Mouse (Mus musculus) intestine, embryonic 16.5 days (tissue): ENCODE data around the gene AC131692.1. TPM values are rescaled to one million over a fixed set of nuclear protein-coding genes. Genes with fewer than 3 reads are reported as not detected.

ENCODE experiments used
- ATAC-seq: fragments of 200-750 bp; cut with Nextera tagmentation; 2 replicates; pipeline ENCODE4 v1.8.0; 2017; ENCODE audit warnings: moderate TSS enrichment, moderate library complexity
- H3K27ac ChIP-seq: fragments of 300-500 bp; sonication (generic); 2 replicates; pipeline ENCODE4 v1.5.1; 2014; ENCODE audit warnings: mild to moderate bottlenecking, low read length
- H3K27me3 ChIP-seq: fragments of 300-500 bp; sonication (generic); replicated peaks from 2 replicates; pipeline ENCODE4 v1.6.1; 2014; ENCODE audit warnings: low read length, control low read depth, mixed read lengths; ENCODE audit not compliant: control insufficient read depth, insufficient read depth
- H3K36me3 ChIP-seq: fragments of 300-500 bp; sonication (generic); 2 replicates; pipeline ENCODE4 v1.6.1; 2014; ENCODE audit warnings: low read length, control low read depth; ENCODE audit not compliant: control insufficient read depth, insufficient read depth
- H3K4me1 ChIP-seq: fragments of 300-500 bp; sonication (generic); 2 replicates; pipeline ENCODE4 v1.6.1; 2014; ENCODE audit warnings: low read length, control low read depth, mixed read lengths; ENCODE audit not compliant: control insufficient read depth, insufficient read depth
- H3K4me2 ChIP-seq: fragments of 300-500 bp; sonication (generic); 2 replicates; pipeline ENCODE4 v1.6.1; 2014; ENCODE audit warnings: low read depth, low read length, control low read depth
- H3K4me3 ChIP-seq: fragments of 300-500 bp; sonication (generic); 2 replicates; pipeline ENCODE4 v1.5.1; 2014; ENCODE audit warnings: mild to moderate bottlenecking, low read length
- H3K9ac ChIP-seq: fragments of 300-500 bp; sonication (generic); 2 replicates; pipeline ENCODE4 v1.6.1; 2014; ENCODE audit warnings: low read depth, low read length
- H3K9me3 ChIP-seq: fragments of 300-500 bp; sonication (generic); 2 replicates; pipeline ENCODE4 v1.6.1; 2016; ENCODE audit warnings: low read length, control low read depth; ENCODE audit not compliant: control insufficient read depth
- WGBS: fragments of 180-500 bp; shearing (Covaris S2); extraction: QIAGEN DNeasy Blood & Tissue Kit; methylation state at CpG from one replicate; pipeline ENCODE4 v1.1.7; 2014; 5-methylcytosine and 5-hydroxymethylcytosine counted together
- polyA plus RNA-seq: library from polyadenylated mRNA; unstranded; fragments of >200 nt; fragmentation: Nextera tagmentation; extraction: Ambion mirVana; gene quantifications from 2 replicates; pipeline ENCODE4 v1.2.1, GENCODE M21; 2015

AC131692.1 gene
- 0.28 and 0.29 TPM in 2 replicates for polyA plus RNA-seq

GRCm38 (mm10) chr19:6094119-6094518 is at the start of gene AC131692.1:
AC131692.1 (plus strand) TSS chr19:6094419.
- Histone ChIP-seq H3K9me3 (no peaks in the 10 kb centered on the region), H3K4me1 (no peaks in the 10 kb centered on the region), H3K4me2 (no peak within 1 kb of the TSS), H3K9ac (no peak within 1 kb of the TSS), H3K4me3 (no peak within 1 kb of the TSS), H3K27me3 (no peaks in the 10 kb centered on the region), H3K27ac (no peak within 1 kb of the TSS), H3K36me3 (peaks cover 9% of the 10 kb centered on the region; the same call in 1 of the 2 replicates)
- 85% methylated on average over 7 of the region's 7 CpGs for WGBS
- ATAC-seq, result no peak

- peaks cover 12% of the 10 kb centered on the region for H3K4me1 ChIP-seq
- no peaks in the 10 kb centered on the region for H3K9me3 ChIP-seq
- WGBS, result 11% methylated on average over 20 of the region's 20 CpGs
- peak; percentile 54 for ATAC-seq
- peaks cover 23% of the 10 kb centered on the region for H3K36me3 ChIP-seq
- peak overlapping the region; percentile 80 for H3K4me3 ChIP-seq
- no peaks in the 10 kb centered on the region for H3K27me3 ChIP-seq
- peak overlapping the region; percentile 97 for H3K27ac ChIP-seq
- H3K4me2 ChIP-seq, result peak overlapping the region; percentile 77
- peak overlapping the region; percentile 94 for H3K9ac ChIP-seq
Observed at GRCm38 (mm10) chr19:6045366-6046293, 48.6 kb upstream of the AC131692.1 start.

GRCm38 (mm10) chr19:6046294-6047153 is 47.7 kb upstream of the AC131692.1 start, which contains the start of gene Syvn1:
Syvn1 (plus strand) TSS chr19:6046576.
- Histone ChIP-seq H3K9me3 (no peaks in the 10 kb centered on the region), H3K4me1 (peaks cover 12% of the 10 kb centered on the region), H3K27me3 (no peaks in the 10 kb centered on the region), H3K9ac (peak within 1 kb of the TSS; percentile 94), H3K27ac (peak within 1 kb of the TSS; percentile 99), H3K4me3 (peak within 1 kb of the TSS; percentile 80), H3K4me2 (peak within 1 kb of the TSS; percentile 77), H3K36me3 (peaks cover 31% of the 10 kb centered on the region)
- under 1% methylated on average over 65 of the region's 65 CpGs for WGBS
- peak; percentile 92 for ATAC-seq

GRCm38 (mm10) chr19:6047154-6047898 is 46.9 kb upstream of the AC131692.1 start:
- under 1% methylated on average over 41 of the region's 44 CpGs for WGBS
- no peaks in the 10 kb centered on the region for H3K27me3 ChIP-seq
- no peaks in the 10 kb centered on the region for H3K9me3 ChIP-seq
- ATAC-seq, result peak; percentile 34
- peak overlapping the region; percentile 94 for H3K9ac ChIP-seq
- H3K4me2 ChIP-seq, result peak overlapping the region; percentile 77
- H3K4me1 ChIP-seq, result peaks cover 12% of the 10 kb centered on the region
- peaks cover 35% of the 10 kb centered on the region for H3K36me3 ChIP-seq
- H3K27ac ChIP-seq, result peak overlapping the region; percentile 99
- H3K4me3 ChIP-seq, result peak overlapping the region; percentile 80

- H3K4me3 ChIP-seq, result peak overlapping the region; percentile 80
- WGBS, result 84% methylated on average over 8 of the region's 8 CpGs
- no peaks in the 10 kb centered on the region for H3K9me3 ChIP-seq
- no peak for ATAC-seq
- H3K4me1 ChIP-seq, result peaks cover 12% of the 10 kb centered on the region
- no peak overlapping the region for H3K27ac ChIP-seq
- H3K9ac ChIP-seq, result peak overlapping the region; percentile 94
- no peaks in the 10 kb centered on the region for H3K27me3 ChIP-seq
- peaks cover 38% of the 10 kb centered on the region for H3K36me3 ChIP-seq
- peak overlapping the region; percentile 77 for H3K4me2 ChIP-seq
Observed at GRCm38 (mm10) chr19:6047899-6048166, 46.4 kb upstream of the AC131692.1 start.

GRCm38 (mm10) chr19:6048681-6049410 is 45.4 kb upstream of the AC131692.1 start:
- H3K4me3 ChIP-seq, result no peak overlapping the region
- peaks cover 46% of the 10 kb centered on the region for H3K36me3 ChIP-seq
- H3K27me3 ChIP-seq, result no peaks in the 10 kb centered on the region
- 83% methylated on average over 11 of the region's 11 CpGs for whole genome bisulfite sequencing
- no peak for ATAC-seq
- no peak overlapping the region for H3K27ac ChIP-seq
- no peak overlapping the region for H3K4me2 ChIP-seq
- peak overlapping the region; percentile 94; the same call in 1 of the 2 replicates for H3K9ac ChIP-seq
- H3K4me1 ChIP-seq, result peaks cover 12% of the 10 kb centered on the region
- no peaks in the 10 kb centered on the region for H3K9me3 ChIP-seq

GRCm38 (mm10) chr19:6052516-6052915 is 41.7 kb upstream of the AC131692.1 start:
- ATAC-seq, result no peak
- no peaks in the 10 kb centered on the region for H3K9me3 ChIP-seq
- H3K4me2 ChIP-seq, result no peak overlapping the region
- no peak overlapping the region for H3K9ac ChIP-seq
- no peaks in the 10 kb centered on the region for H3K27me3 ChIP-seq
- WGBS, result 86% methylated on average over 7 of the region's 7 CpGs
- H3K4me3 ChIP-seq, result no peak overlapping the region
- peaks cover 53% of the 10 kb centered on the region for H3K36me3 ChIP-seq
- H3K4me1 ChIP-seq, result peaks cover 20% of the 10 kb centered on the region
- no peak overlapping the region for H3K27ac ChIP-seq

GRCm38 (mm10) chr19:6054296-6054695 is 39.9 kb upstream of the AC131692.1 start:
- no peaks in the 10 kb centered on the region for H3K9me3 ChIP-seq
- peaks cover 43% of the 10 kb centered on the region for H3K36me3 ChIP-seq
- WGBS, result 80% methylated on average over 5 of the region's 5 CpGs
- no peak overlapping the region for H3K4me2 ChIP-seq
- peaks cover 18% of the 10 kb centered on the region for H3K4me1 ChIP-seq
- H3K4me3 ChIP-seq, result no peak overlapping the region
- no peak overlapping the region for H3K27ac ChIP-seq
- H3K27me3 ChIP-seq, result no peaks in the 10 kb centered on the region
- ATAC-seq, result no peak
- H3K9ac ChIP-seq, result no peak overlapping the region
